Mouse (Mus musculus) neural tube, embryonic 15.5 days (tissue): ENCODE measurements around the gene Abcf2. TPM values are rescaled to one million over a fixed set of nuclear protein-coding genes. Genes with fewer than 3 reads are reported as not detected.

Experiments used
- ATAC-seq: fragments of 200-750 bp; cut with Nextera tagmentation; 2 replicates; pipeline ENCODE4 v1.8.0; 2017; ENCODE audit warnings: mild to moderate bottlenecking, moderate TSS enrichment, moderate library complexity; ENCODE audit not compliant: low FRiP score
- H3K27ac ChIP-seq: fragments of 300-500 bp; sonication (generic); replicated peaks from 2 replicates; pipeline ENCODE4 v1.5.1; 2015; ENCODE audit warnings: mild to moderate bottlenecking, inconsistent platforms
- H3K27me3 ChIP-seq: fragments of 300-500 bp; sonication (generic); replicated peaks from 2 replicates; pipeline ENCODE4 v1.6.1; 2015; ENCODE audit warnings: inconsistent platforms
- H3K36me3 ChIP-seq: fragments of 300-500 bp; sonication (generic); 2 replicates; pipeline ENCODE4 v1.6.1; 2015; ENCODE audit warnings: inconsistent platforms
- H3K4me1 ChIP-seq: fragments of 300-500 bp; sonication (generic); 2 replicates; pipeline ENCODE4 v1.6.1; 2015; ENCODE audit warnings: inconsistent platforms
- H3K4me2 ChIP-seq: fragments of 300-500 bp; sonication (generic); 2 replicates; pipeline ENCODE4 v1.6.1; 2015; ENCODE audit warnings: inconsistent platforms, mild to moderate bottlenecking, moderate library complexity
- H3K4me3 ChIP-seq: fragments of 300-500 bp; sonication (generic); replicated peaks from 2 replicates; pipeline ENCODE4 v1.5.1; 2015; ENCODE audit warnings: mild to moderate bottlenecking, inconsistent platforms
- H3K9ac ChIP-seq: fragments of 300-500 bp; sonication (generic); replicated peaks from 2 replicates; pipeline ENCODE4 v1.6.1; 2015; ENCODE audit warnings: mild to moderate bottlenecking, inconsistent platforms
- H3K9me3 ChIP-seq: fragments of 300-500 bp; sonication (generic); replicated peaks from 2 replicates; pipeline ENCODE4 v1.6.1; 2016; ENCODE audit warnings: inconsistent platforms
- WGBS: fragments of 180-500 bp; shearing (Covaris S2); methylation state at CpG from one replicate; pipeline ENCODE4 v1.1.7; 2015; ENCODE audit warnings: mixed read lengths; 5-methylcytosine and 5-hydroxymethylcytosine counted together
- polyA plus RNA-seq: library from polyadenylated mRNA; unstranded; fragments of >200 nt; fragmentation: Nextera tagmentation; extraction: Ambion mirVana; gene quantifications from 2 replicates; pipeline ENCODE4 v1.2.1, GENCODE M21; 2015

The Abcf2 gene
- polyA plus RNA-seq, 1 experiment from 2014 or later = 82.8 TPM

DNA sequence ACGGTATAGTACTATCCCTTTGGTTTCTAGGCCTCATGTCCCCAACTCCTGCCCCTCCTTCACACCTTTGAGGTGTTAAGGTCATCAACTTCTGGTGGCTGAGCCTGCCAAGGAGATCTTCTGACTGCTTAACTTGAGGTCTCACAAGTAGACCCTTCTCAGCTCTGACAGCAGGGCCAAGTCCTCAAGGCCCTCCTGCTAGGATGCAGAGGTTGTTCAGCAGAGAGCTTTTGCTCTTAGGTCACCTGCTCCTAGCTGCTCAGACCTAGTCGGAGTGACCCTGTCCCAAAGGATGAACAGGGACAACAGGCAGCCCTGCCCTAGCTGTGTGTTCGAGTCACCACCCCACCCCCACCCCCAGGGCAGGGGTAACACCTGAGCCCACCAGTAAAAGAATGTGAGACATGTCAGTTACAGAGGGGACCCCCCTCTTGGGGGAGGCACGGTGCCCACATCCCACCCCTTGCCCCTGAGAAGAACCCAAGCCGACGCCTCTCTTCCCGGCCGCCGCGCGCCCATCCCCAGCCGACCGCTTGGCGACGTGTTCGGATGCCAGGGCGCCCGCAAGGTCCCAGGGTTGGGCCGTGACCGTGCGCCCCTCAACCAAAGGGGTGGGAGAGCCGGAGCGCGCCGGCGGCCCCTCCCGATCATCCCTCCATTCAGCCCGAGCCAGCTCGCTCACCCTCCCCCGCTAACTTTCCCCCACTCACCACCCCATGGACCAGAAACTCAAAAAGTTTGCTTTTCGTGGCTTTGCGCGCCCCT lies 24.0 kb upstream of the Abcf2 start:
- under 1% methylated on average over 32 of the region's 33 CpGs for WGBS
- H3K4me1 ChIP-seq = peaks cover 89% of the 10 kb centered on the region
- no peaks in the 10 kb centered on the region for H3K36me3 ChIP-seq

DNA sequence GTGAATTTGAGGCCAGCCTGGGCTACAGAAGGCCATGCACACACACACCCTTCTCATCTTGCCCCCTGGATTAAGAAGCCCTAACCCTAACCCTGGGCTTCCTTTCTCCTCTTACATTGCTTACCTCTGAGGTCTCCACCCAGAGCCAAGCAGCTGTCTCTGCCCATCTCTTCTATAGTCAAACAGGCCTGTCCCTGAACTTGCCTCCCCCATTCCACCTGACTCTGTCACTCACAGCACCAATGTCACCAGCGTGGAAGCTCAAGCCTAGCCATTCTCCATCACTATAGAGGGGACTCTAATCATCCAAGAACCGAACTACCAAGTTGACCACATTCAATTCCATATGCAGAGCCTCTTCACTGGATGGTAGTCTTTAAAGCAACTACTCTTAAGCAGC lies 23.0 kb upstream of the Abcf2 start:
- peak overlapping the region; percentile 88 for H3K4me2 ChIP-seq
- no peak for ATAC-seq
- 71% methylated on average over 2 of the region's 2 CpGs for WGBS
- H3K27me3 ChIP-seq = no peaks in the 10 kb centered on the region
- H3K36me3 ChIP-seq = peaks cover 6% of the 10 kb centered on the region
- peak overlapping the region; percentile 48; the same call in 1 of the 2 replicates for H3K4me3 ChIP-seq
- no peaks in the 10 kb centered on the region for H3K9me3 ChIP-seq
- H3K4me1 ChIP-seq = peaks cover 89% of the 10 kb centered on the region
- H3K9ac ChIP-seq = no peak overlapping the region
- no peak overlapping the region for H3K27ac ChIP-seq

More for the DNA sequence above, 24.0 kb upstream of the Abcf2 start:
- Histone ChIP-seq H3K27me3 (no peaks in the 10 kb centered on the region), H3K4me3 (peak overlapping the region; percentile 48), H3K9ac (peak overlapping the region; percentile 82), H3K27ac (peak overlapping the region; percentile 98), H3K9me3 (no peaks in the 10 kb centered on the region), H3K4me2 (peak overlapping the region; percentile 88)
- no peak for ATAC-seq

DNA sequence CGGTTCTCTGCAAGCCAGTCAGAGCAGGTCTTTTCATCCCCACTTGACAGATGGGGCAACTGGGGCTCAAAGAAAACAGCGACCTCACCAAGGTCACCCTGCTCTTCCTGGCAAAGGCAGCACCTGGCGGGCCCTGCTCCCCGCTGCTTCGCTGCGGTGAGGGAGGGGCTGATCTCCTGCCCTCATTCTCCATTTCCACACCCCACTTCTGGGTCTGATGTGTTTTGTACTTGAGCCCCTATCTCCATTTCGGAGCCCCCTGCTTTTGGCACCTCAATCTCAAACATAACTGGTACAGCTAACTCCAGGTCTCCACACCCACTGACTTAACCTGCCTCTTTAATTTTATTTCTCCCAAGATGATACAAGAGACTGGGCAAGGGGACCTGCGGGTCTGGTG lies 21.9 kb upstream of the Abcf2 start:
- H3K36me3 ChIP-seq = peaks cover 17% of the 10 kb centered on the region
- H3K9me3 ChIP-seq = no peaks in the 10 kb centered on the region
- H3K27me3 ChIP-seq = no peaks in the 10 kb centered on the region
- H3K9ac ChIP-seq = peak overlapping the region; percentile 65
- peak overlapping the region; percentile 71; the same call in 1 of the 2 replicates for H3K27ac ChIP-seq
- H3K4me1 ChIP-seq = peaks cover 84% of the 10 kb centered on the region
- H3K4me2 ChIP-seq = peak overlapping the region; percentile 97
- H3K4me3 ChIP-seq = peak overlapping the region; percentile 55
- ATAC-seq = no peak
- WGBS = 14% methylated on average over 8 of the region's 8 CpGs

DNA sequence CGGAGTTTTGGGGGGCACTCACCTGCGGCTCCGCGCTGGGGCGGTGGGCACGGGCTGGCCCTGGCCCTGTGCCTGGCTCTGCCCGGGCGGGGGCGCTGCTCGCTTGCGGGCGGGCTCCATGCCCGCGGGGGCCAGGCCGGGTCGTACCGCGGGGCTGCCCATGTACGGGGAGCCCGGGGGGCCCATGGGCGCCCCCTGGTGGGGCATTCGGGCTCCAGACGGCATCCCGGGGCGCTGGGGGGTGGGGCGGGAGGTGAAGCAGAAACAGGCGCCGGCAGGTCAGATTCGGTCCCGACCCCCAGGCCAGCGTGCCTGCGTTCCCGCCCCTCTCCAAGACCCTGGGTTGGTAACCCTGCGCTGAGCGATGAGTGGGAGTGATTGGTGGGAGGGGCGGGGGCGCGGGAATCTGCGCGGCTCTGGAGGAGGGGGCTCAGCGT lies 21.3 kb upstream of the Abcf2 start:
- peak overlapping the region; percentile 55 for H3K4me3 ChIP-seq
- under 1% methylated on average over 41 of the region's 41 CpGs for WGBS
- peaks cover 79% of the 10 kb centered on the region for H3K4me1 ChIP-seq

DNA sequence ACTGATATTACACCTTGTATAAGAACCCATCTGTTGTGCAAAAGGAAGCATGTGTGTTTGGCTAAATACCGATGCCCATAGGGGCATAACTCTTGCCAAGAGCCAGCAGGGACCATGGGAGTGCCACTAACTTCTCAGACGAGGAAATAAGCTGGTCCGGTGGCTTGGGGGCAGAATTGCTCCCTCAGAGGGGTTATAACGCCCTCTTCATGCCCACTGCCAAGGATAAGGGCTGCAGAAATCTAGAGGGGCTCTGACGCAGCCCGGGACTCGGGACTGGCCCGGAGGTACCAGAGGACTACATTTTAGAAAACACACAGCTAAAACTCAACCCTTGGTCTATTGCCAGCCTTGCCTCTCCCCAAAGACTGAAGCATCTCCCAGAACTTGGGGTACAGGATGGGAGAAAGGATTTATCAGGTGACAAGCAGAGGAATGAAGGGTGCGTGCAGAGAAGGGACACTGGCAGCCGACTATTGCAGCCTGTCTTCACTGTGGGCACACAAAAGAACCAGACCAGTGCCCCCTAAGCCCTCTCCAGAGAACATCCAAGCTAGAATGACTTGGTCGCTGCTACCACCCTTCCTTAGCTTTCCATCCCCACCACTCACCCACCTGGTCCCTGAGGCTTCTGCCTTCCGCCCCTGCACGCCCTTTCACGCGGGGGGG lies 20.8 kb upstream of the Abcf2 start:
- Histone ChIP-seq H3K4me1 (peaks cover 73% of the 10 kb centered on the region), H3K9ac (peak overlapping the region; percentile 65)
- WGBS = 16% methylated on average over 15 of the region's 15 CpGs

More for the DNA sequence above, 21.3 kb upstream of the Abcf2 start:
- Histone ChIP-seq H3K36me3 (peaks cover 23% of the 10 kb centered on the region), H3K9ac (peak overlapping the region; percentile 65), H3K9me3 (no peaks in the 10 kb centered on the region), H3K27ac (peak overlapping the region; percentile 71), H3K4me2 (peak overlapping the region; percentile 97), H3K27me3 (no peaks in the 10 kb centered on the region)
- peak; percentile 6; the same call in 1 of the 2 replicates for ATAC-seq

DNA sequence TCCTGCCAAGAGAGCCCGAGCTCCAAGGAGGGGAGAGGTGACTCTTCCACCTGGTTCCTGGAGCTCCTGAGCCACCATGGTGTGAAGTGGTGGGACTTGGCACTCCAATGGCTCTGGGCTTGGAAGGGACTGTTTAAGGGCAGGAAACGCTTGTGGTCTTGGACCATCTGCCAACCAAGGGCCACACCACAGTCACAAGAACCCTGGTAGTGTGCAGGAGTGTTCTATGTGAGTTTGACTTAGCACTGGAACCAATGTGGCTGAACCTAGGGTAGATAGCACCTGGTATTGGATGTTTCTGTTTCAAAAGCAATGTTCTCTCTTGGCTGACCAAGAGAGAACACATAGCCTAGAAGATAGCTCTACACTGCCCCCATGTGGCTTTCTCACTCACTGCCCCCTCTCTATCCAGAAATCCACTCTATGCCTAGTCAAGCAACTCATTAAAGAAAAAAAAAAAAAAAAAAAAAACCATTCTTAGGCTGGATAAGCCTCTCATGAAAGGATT lies 20.0 kb upstream of the Abcf2 start:
- H3K27me3 ChIP-seq = no peaks in the 10 kb centered on the region
- peaks cover 66% of the 10 kb centered on the region for H3K4me1 ChIP-seq
- H3K9ac ChIP-seq = peak overlapping the region; percentile 24
- H3K4me3 ChIP-seq = peak overlapping the region; percentile 19
- WGBS = 42% methylated on average over 2 of the region's 2 CpGs
- ATAC-seq = 0 out of 2 replicates have a peak, but pooled peaks have one; percentile 15
- no peaks in the 10 kb centered on the region for H3K9me3 ChIP-seq
- peak overlapping the region; percentile 52 for H3K4me2 ChIP-seq
- H3K27ac ChIP-seq = peak overlapping the region; percentile 86
- H3K36me3 ChIP-seq = peaks cover 35% of the 10 kb centered on the region

More for the DNA sequence above, 20.8 kb upstream of the Abcf2 start:
- ATAC-seq = 0 out of 2 replicates have a peak, but pooled peaks have one; percentile 1
- H3K27ac ChIP-seq = peak overlapping the region; percentile 71
- H3K4me2 ChIP-seq = peak overlapping the region; percentile 97
- H3K36me3 ChIP-seq = peaks cover 28% of the 10 kb centered on the region
- H3K9me3 ChIP-seq = no peaks in the 10 kb centered on the region
- peak overlapping the region; percentile 55 for H3K4me3 ChIP-seq
- no peaks in the 10 kb centered on the region for H3K27me3 ChIP-seq

- Histone ChIP-seq H3K9me3 (no peaks in the 10 kb centered on the region), H3K4me2 (peak overlapping the region; percentile 52), H3K9ac (peak overlapping the region; percentile 24), H3K36me3 (peaks cover 41% of the 10 kb centered on the region), H3K27me3 (no peaks in the 10 kb centered on the region), H3K4me3 (peak overlapping the region; percentile 19), H3K4me1 (peaks cover 65% of the 10 kb centered on the region), H3K27ac (peak overlapping the region; percentile 86)
- peak; percentile 48 for ATAC-seq
- WGBS = 11% methylated on average over 11 of the region's 11 CpGs
Measured at GRCm38 (mm10) chr5:24596519-24597171, 19.4 kb upstream of the Abcf2 start.

DNA sequence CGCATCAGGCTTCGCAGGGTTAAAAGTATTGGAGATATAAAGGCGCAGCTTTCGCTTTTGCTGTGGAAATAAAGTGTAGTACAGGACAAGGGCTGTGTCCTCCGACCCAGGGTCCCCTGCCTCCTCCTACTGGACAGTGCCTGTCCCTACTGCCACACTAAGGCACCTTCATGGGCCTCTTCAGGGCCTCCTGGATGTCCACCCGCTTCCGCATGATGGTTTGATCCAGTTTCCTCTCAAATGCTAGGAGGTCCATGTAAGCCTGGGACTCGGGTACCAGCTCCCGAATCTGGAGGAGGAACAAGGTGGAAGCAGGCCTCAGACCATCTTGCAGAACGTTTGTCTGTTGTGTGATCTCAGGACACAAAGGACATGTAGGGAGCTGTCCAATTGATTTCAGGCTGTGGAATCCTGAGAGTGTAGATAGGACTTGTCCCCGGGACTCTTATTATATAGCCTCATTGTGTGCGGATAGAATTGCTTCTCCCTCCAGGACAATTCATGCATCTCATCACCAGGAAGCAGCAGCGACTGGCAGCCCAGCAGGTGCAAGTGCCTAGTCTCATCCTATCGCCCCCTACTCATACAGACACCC lies 18.6 kb upstream of the Abcf2 start:
- no peak overlapping the region for H3K4me3 ChIP-seq
- ATAC-seq = no peak
- H3K4me1 ChIP-seq = peaks cover 65% of the 10 kb centered on the region
- H3K9ac ChIP-seq = peak overlapping the region; percentile 24
- H3K27me3 ChIP-seq = no peaks in the 10 kb centered on the region
- H3K9me3 ChIP-seq = no peaks in the 10 kb centered on the region
- 43% methylated on average over 14 of the region's 14 CpGs for WGBS
- H3K4me2 ChIP-seq = peak overlapping the region; percentile 52
- peaks cover 48% of the 10 kb centered on the region for H3K36me3 ChIP-seq
- peak overlapping the region; percentile 86 for H3K27ac ChIP-seq

DNA sequence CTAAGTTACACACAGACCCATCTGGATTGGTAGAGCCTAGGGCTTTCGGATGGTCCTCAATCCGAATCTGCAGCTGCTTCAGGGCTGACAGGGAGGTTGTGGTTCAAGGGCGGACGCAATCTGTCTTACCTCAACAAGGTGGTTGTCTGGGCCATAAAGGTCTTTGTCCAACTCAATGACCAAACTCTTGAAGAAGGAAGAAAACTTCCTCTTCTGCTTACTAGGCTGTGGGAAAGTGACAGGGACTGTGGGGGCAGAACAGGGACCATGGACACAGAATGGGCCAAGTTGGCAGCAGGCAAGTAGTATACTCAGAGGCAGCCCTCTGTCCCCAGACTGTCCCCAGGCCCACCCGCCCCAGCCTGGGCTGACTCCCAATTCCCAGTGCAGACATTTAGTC lies 18.0 kb upstream of the Abcf2 start:
- no peaks in the 10 kb centered on the region for H3K27me3 ChIP-seq
- peaks cover 61% of the 10 kb centered on the region for H3K4me1 ChIP-seq
- H3K27ac ChIP-seq = peak overlapping the region; percentile 86
- no peak overlapping the region for H3K9ac ChIP-seq
- no peaks in the 10 kb centered on the region for H3K9me3 ChIP-seq
- no peak overlapping the region for H3K4me3 ChIP-seq
- H3K4me2 ChIP-seq = no peak overlapping the region
- no peak for ATAC-seq
- H3K36me3 ChIP-seq = peaks cover 49% of the 10 kb centered on the region
- WGBS = 92% methylated on average over 5 of the region's 5 CpGs

GRCm38 (mm10) chr5:24594346-24594745 lies 17.1 kb upstream of the Abcf2 start:
- H3K27me3 ChIP-seq = no peaks in the 10 kb centered on the region
- no peak for ATAC-seq
- no peaks in the 10 kb centered on the region for H3K9me3 ChIP-seq
- no peak overlapping the region for H3K9ac ChIP-seq
- no peak overlapping the region for H3K4me3 ChIP-seq
- H3K4me2 ChIP-seq = no peak overlapping the region
- WGBS = 95% methylated on average over 5 of the region's 5 CpGs
- peaks cover 54% of the 10 kb centered on the region for H3K4me1 ChIP-seq
- H3K36me3 ChIP-seq = peaks cover 49% of the 10 kb centered on the region
- H3K27ac ChIP-seq = no peak overlapping the region

DNA sequence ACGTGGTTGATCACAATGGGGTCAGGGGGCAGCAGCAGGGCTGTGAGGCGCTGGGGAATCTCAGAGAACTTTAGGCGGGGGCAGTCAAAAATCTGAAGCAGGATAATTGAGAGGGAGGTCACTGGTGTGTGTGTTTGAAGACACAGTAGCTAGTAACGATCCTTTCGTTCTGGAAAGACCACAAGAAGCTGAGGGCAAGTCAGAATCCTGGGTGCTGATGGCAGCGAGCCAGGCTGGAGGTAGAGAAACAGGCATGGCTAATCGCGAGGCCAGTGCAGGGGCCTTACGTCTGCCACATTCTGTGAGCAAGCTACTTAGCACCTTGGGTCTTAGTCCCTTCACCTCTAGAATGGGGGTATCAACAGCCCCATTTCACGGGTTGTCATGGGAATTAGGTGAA lies 16.7 kb upstream of the Abcf2 start:
- H3K27me3 ChIP-seq = no peaks in the 10 kb centered on the region
- peaks cover 53% of the 10 kb centered on the region for H3K4me1 ChIP-seq
- no peak overlapping the region for H3K4me2 ChIP-seq
- ATAC-seq = no peak
- peaks cover 49% of the 10 kb centered on the region for H3K36me3 ChIP-seq
- H3K4me3 ChIP-seq = no peak overlapping the region
- H3K9ac ChIP-seq = no peak overlapping the region
- no peak overlapping the region for H3K27ac ChIP-seq
- 74% methylated on average over 10 of the region's 10 CpGs for WGBS
- H3K9me3 ChIP-seq = no peaks in the 10 kb centered on the region
